Mouse (Mus musculus) liver, embryonic 16.5 days (tissue): ENCODE results near the gene Med29. TPM values are rescaled to one million over a fixed set of nuclear protein-coding genes. Genes with fewer than 3 reads are reported as not detected.

Experiments used
- ATAC-seq: fragments of 200-750 bp; cut with Nextera tagmentation; 2 replicates; pipeline ENCODE4 v1.8.0; 2017; ENCODE audit warnings: low read depth, mild to moderate bottlenecking, moderate number of reproducible peaks, moderate library complexity
- H3K27ac ChIP-seq: fragments of 300-500 bp; sonication (generic); 2 replicates; pipeline ENCODE4 v1.5.1; 2014; ENCODE audit warnings: mild to moderate bottlenecking, low read length
- H3K27me3 ChIP-seq: fragments of 300-500 bp; sonication (generic); 2 replicates; pipeline ENCODE4 v1.6.1; 2014; ENCODE audit warnings: low read depth, low read length, mixed read lengths; ENCODE audit not compliant: control insufficient read depth, insufficient read depth
- H3K36me3 ChIP-seq: fragments of 300-500 bp; sonication (generic); 2 replicates; pipeline ENCODE4 v1.6.1; 2014; ENCODE audit warnings: mild to moderate bottlenecking; ENCODE audit not compliant: control insufficient read depth, insufficient read depth
- H3K4me1 ChIP-seq: fragments of 300-500 bp; sonication (generic); 2 replicates; pipeline ENCODE4 v1.6.1; 2014; ENCODE audit warnings: low read depth, low read length, mixed read lengths; ENCODE audit not compliant: control insufficient read depth
- H3K4me2 ChIP-seq: fragments of 300-500 bp; sonication (generic); 2 replicates; pipeline ENCODE4 v1.6.1; 2014; ENCODE audit warnings: low read depth, low read length, mixed read lengths
- H3K4me3 ChIP-seq: fragments of 300-500 bp; sonication (generic); 2 replicates; pipeline ENCODE4 v1.5.1; 2014; ENCODE audit warnings: low read depth, mild to moderate bottlenecking, low read length
- H3K9ac ChIP-seq: fragments of 300-500 bp; sonication (generic); 2 replicates; pipeline ENCODE4 v1.6.1; 2014; ENCODE audit warnings: low read depth, low read length
- H3K9me3 ChIP-seq: fragments of 300-500 bp; sonication (generic); replicated peaks from 2 replicates; pipeline ENCODE4 v1.6.1; 2016; ENCODE audit warnings: low read length; ENCODE audit not compliant: control insufficient read depth
- WGBS: fragments of 180-500 bp; shearing (Covaris S2); extraction: QIAGEN DNeasy Blood & Tissue Kit; methylation state at CpG from one replicate; pipeline ENCODE4 v1.1.7; 2014; ENCODE audit not compliant: insufficient replicate concordance; 5-methylcytosine and 5-hydroxymethylcytosine counted together
- polyA plus RNA-seq: library from polyadenylated mRNA; unstranded; fragments of >200 nt; fragmentation: Nextera tagmentation; extraction: Ambion mirVana; gene quantifications from 2 replicates; pipeline ENCODE4 v1.2.1, GENCODE M21; 2015

Gene Med29
- polyA plus RNA-seq, 1 experiment from 2014 or later, result 21.6 TPM

DNA sequence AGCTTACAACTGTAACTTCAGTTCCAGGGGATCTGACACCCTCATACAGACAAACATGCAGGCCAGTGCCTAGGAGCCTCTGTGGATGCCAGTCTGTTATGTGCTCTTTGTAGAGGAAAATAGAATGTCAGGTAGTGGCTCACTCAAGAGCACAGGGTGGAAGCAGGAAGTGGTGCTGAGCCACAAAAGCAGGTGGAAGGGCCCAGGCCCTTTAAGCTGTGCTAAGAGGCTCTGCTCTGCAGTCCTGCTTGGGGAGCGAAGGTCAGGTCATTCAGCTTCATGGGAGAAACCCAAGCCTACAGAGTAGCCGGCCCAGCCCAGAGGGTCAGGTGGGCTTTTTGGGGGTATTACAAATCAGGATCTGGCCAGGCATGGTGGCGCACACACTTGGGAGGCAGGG, 37.3 kb downstream of the Med29 start:
- Histone ChIP-seq H3K27ac (no peak overlapping the region), H3K4me2 (no peak overlapping the region), H3K27me3 (no peaks in the 10 kb centered on the region), H3K36me3 (peaks cover 25% of the 10 kb centered on the region), H3K9ac (no peak overlapping the region), H3K4me3 (no peak overlapping the region), H3K4me1 (peaks cover 31% of the 10 kb centered on the region), H3K9me3 (no peaks in the 10 kb centered on the region)
- ATAC-seq, result no peak
- 81% methylated on average over 3 of the region's 3 CpGs for WGBS

DNA sequence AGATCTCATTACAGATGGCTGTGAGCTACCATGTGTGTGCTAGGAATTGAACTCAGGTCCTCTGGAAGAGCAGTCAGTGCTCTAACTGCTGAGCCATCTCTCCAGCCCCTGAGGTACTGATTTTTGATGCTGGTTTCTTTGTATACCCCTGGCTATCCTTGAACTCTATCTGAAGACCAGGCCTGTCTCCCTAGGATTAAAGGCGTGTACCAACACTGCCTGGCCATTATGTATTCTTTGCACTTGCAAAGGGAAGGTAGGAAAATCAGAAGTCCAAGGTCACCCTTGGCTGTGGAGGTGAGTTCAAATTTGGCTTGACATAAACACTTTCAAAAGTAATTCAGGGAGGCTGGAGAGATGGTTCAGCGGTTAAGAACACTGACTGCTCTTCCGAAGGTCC, 37.9 kb downstream of the Med29 start:
- H3K4me2 ChIP-seq, result no peak overlapping the region
- H3K27me3 ChIP-seq, result no peaks in the 10 kb centered on the region
- H3K4me1 ChIP-seq, result peaks cover 37% of the 10 kb centered on the region
- peaks cover 25% of the 10 kb centered on the region for H3K36me3 ChIP-seq
- no peak overlapping the region for H3K4me3 ChIP-seq
- no peak overlapping the region for H3K27ac ChIP-seq
- 78% methylated on average over 3 of the region's 3 CpGs for WGBS
- H3K9me3 ChIP-seq, result no peaks in the 10 kb centered on the region
- no peak overlapping the region for H3K9ac ChIP-seq
- ATAC-seq, result no peak

DNA sequence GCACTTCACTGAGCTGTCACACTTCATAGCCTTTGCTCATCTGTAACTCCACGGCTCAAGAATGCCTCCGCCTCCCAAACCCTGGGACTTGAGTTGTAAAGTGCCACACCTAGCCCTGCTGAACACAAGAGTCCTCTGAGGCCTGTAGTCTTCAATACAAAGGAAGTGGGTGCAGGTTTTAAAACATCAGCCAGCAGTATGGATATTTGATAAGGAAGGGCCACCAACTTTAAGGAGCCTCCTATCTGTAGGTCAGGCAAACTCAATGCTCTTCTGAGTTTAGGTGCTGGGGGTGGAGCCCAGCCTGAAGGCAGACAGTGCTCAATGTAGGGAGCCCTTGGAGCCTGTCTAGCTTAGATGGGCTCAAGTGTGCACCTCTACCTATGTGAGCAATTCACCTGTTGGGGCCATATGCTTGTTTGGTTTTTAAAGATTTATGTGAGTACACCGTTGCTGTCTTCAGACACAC, 38.4 kb downstream of the Med29 start:
- H3K9ac ChIP-seq, result no peak overlapping the region
- no peak overlapping the region for H3K27ac ChIP-seq
- peaks cover 40% of the 10 kb centered on the region for H3K4me1 ChIP-seq
- H3K36me3 ChIP-seq, result peaks cover 25% of the 10 kb centered on the region
- no peak overlapping the region for H3K4me3 ChIP-seq
- no peaks in the 10 kb centered on the region for H3K27me3 ChIP-seq
- WGBS, result 69% methylated on average over 3 of the region's 3 CpGs
- no peak overlapping the region for H3K4me2 ChIP-seq
- no peaks in the 10 kb centered on the region for H3K9me3 ChIP-seq
- no peak for ATAC-seq

DNA sequence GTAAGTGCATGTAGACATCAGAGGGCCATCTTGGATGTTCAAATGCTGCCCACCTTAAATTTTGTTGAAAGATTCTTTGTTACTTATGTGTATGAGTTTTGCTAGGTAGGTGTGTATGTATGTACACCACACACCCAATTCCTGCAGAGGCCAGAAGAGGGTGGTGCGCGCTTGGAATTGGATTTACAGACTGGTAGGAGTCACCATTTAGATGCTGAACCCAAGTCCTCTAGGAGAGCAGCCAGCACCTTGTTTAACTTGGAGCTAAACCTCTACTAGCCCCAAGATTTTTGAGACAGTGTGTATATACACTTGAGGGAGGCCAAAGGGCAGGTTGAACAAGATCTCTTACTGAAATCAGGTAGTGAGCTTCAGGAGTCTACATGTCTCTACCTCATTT, 39.2 kb downstream of the Med29 start:
- WGBS, result 91% methylated on average over 2 of the region's 2 CpGs
- H3K27ac ChIP-seq, result no peak overlapping the region
- ATAC-seq, result no peak
- H3K4me3 ChIP-seq, result no peak overlapping the region
- H3K4me2 ChIP-seq, result no peak overlapping the region
- no peaks in the 10 kb centered on the region for H3K27me3 ChIP-seq
- peaks cover 40% of the 10 kb centered on the region for H3K4me1 ChIP-seq
- no peaks in the 10 kb centered on the region for H3K9me3 ChIP-seq
- H3K36me3 ChIP-seq, result peaks cover 25% of the 10 kb centered on the region
- H3K9ac ChIP-seq, result no peak overlapping the region

DNA sequence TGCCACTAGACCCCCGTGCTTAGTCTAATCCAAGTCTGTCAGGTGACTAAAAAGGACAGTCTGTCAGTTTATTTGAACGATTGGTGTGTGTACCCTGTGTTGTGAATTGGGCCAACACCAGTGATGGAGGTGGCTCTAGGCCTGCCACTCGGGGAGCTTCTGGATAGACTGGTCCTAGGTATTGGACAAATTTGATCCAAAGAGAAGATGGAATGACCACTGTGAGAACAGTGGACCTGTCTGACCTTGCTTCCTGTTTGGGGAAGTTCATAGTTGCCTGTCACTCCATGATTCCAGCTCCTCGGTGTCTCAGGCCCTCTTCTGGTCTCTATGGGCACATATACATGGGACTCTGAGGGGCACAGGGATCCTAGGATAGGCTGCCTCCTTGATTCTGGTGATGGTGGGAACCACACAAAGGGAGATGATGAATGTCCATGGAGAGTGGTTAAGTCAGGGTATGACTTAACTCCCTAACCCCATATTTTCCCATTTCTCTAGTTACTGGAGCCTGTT, 40.8 kb downstream of the Med29 start:
- Histone ChIP-seq H3K9me3 (no peaks in the 10 kb centered on the region), H3K4me1 (peaks cover 30% of the 10 kb centered on the region), H3K4me2 (peak overlapping the region; percentile 87), H3K27ac (peak overlapping the region; percentile 73), H3K36me3 (peaks cover 25% of the 10 kb centered on the region), H3K27me3 (no peaks in the 10 kb centered on the region), H3K9ac (peak overlapping the region; percentile 95), H3K4me3 (peak overlapping the region; percentile 89)
- ATAC-seq, result no peak
- 7% methylated on average over 4 of the region's 4 CpGs for WGBS

DNA sequence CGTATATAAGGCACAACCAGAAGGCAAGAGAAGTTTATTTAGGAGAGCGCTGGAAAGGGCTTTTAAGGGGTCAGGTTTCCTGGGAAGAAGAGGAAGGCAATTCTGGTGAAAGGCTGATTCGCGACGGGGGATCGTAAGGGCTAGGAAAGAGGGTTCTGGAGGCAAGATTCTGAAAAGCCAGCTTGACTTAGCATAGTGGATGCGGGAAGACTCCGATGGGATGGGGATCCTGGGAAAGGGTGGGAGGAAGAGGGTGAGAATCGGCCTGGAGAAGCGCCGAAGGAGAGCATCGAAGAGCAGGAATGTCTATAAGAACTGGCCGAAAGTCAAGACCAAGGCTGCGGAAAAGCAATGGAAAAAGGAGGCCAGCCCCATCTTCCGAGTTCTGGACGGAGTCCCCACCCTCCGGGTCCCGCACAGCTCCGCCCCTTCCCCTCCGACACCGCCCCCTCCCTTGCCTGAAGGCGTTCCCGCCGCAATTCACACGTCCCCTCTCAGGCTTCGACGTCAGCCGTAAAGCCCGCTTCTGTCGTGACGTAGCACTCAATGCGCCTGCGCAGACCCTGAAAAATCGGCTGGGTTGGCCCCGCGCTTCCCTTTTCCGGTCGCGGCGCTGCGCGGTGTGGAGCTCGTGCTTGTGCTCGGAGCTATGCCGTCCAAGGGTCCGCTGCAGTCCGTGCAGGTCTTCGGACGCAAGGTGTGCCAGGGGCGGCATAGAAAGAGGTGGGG, 42.2 kb downstream of the Med29 start, which contains the start of gene Rps16:
TSS of gene Rps16 (plus strand) at position 498 of the 729 bp plus-strand sequence.
- Histone ChIP-seq H3K9ac (peak within 1 kb of the TSS; percentile 95), H3K27ac (peak within 1 kb of the TSS; percentile 73), H3K27me3 (no peaks in the 10 kb centered on the region), H3K36me3 (peaks cover 25% of the 10 kb centered on the region), H3K4me2 (peak within 1 kb of the TSS; percentile 87), H3K9me3 (no peaks in the 10 kb centered on the region), H3K4me3 (peak within 1 kb of the TSS; percentile 89), H3K4me1 (peaks cover 27% of the 10 kb centered on the region)
- WGBS, result 2% methylated on average over 50 of the region's 50 CpGs
- ATAC-seq, result peak; percentile 94

DNA sequence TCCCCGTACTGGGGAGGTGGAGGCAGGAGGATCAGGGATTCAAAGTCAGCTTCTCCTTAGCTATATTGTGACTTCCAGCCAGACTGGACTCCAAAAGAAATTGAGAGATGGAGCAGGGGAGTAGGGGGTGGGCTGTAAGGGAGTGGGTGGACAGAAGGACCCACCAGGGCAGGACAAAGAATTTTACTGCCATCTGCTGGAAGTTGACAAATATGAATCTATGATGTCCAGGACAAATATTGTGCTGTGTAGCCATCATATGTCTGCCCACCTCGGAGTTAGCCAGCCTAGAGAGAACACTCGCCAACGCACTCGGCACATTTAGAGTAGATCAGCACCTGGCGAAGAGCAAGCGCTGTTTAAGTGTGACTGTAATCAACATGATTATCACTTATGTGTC, 43.9 kb downstream of the Med29 start:
- Histone ChIP-seq H3K36me3 (peaks cover 17% of the 10 kb centered on the region), H3K9me3 (no peaks in the 10 kb centered on the region), H3K4me2 (no peak overlapping the region), H3K4me1 (peaks cover 27% of the 10 kb centered on the region), H3K9ac (no peak overlapping the region), H3K4me3 (no peak overlapping the region), H3K27me3 (no peaks in the 10 kb centered on the region), H3K27ac (peak overlapping the region; percentile 67; the same call in 1 of the 2 replicates)
- 75% methylated on average over 7 of the region's 7 CpGs for WGBS
- ATAC-seq, result no peak

DNA sequence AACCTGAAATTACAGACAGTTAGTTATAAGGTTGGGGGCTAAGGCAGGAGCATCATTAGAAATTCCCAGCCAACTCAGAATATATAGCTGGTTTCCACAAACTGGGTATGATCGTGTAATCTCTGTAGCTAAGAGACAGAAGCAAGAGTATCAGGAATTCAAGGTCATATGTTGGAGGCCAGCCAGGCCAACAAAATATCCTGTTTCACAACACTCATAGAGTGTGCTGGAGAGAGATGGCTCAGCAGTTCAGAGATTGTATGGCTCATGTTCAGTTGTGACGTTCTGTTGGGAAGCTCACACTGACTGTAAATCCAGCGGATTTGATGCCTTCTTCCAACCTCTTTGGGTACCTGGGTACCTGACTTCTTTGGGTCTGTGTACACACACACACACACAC, 44.8 kb downstream of the Med29 start:
- Histone ChIP-seq H3K4me1 (peaks cover 21% of the 10 kb centered on the region), H3K27me3 (no peaks in the 10 kb centered on the region), H3K9ac (no peak overlapping the region), H3K27ac (peak overlapping the region; percentile 67), H3K4me2 (no peak overlapping the region), H3K4me3 (no peak overlapping the region), H3K9me3 (no peaks in the 10 kb centered on the region), H3K36me3 (peaks cover 8% of the 10 kb centered on the region)
- ATAC-seq, result 0 out of 2 replicates have a peak, but pooled peaks have one; percentile 25
- 60% methylated on average over 3 of the region's 3 CpGs for WGBS

DNA sequence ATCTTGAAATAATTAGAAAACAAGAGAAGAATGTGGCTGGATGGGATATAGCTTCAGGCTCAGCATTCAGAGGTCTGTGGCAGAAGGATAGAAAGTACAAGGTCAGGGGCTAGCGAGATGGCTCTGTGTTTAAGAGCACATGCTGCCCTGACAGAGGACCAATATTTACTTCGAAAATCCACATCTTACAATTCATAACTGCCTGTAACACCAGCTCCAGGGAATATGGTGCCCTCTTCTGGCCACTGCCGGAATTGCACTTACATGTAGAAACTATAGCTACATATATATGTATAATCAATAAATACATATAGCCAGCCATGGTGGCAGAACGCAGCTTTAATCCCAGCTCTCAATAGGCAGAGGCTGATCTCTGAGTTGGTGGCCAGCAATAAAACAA, 47.9 kb downstream of the Med29 start:
- H3K4me2 ChIP-seq, result no peak overlapping the region
- no peak overlapping the region for H3K9ac ChIP-seq
- no peaks in the 10 kb centered on the region for H3K27me3 ChIP-seq
- 5% methylated on average over 4 of the region's 4 CpGs for WGBS
- H3K36me3 ChIP-seq, result no peaks in the 10 kb centered on the region
- H3K4me3 ChIP-seq, result no peak overlapping the region
- H3K4me1 ChIP-seq, result peaks cover 14% of the 10 kb centered on the region
- ATAC-seq, result no peak
- H3K9me3 ChIP-seq, result no peaks in the 10 kb centered on the region
- no peak overlapping the region for H3K27ac ChIP-seq
